Mouse (Mus musculus) forebrain, embryonic 10.5 days (tissue): ENCODE measurements around the gene H2al1h. TPM values are rescaled to one million over a fixed set of nuclear protein-coding genes. Genes with fewer than 3 reads are reported as not detected.
"Not testable (repeated sequence)": the region's sequence is repeated elsewhere in the genome, so short reads cannot be mapped to it uniquely, and the experiment has no call there.

Experiments used
- DNase-seq: peaks from one replicate; pipeline ENCODE4 v3.0.0-alpha.2; 2017; ENCODE audit warnings: low spot score; ENCODE audit errors: extremely low spot score
- H3K27ac ChIP-seq: fragments of 300-500 bp; sonication (generic); 2 replicates; pipeline ENCODE4 v1.5.1; 2016; ENCODE audit warnings: mild to moderate bottlenecking
- H3K27me3 ChIP-seq: fragments of 300-500 bp; sonication (generic); 2 replicates; pipeline ENCODE4 v1.6.1; 2016; ENCODE audit warnings: mild to moderate bottlenecking; ENCODE audit not compliant: poor library complexity, severe bottlenecking
- H3K36me3 ChIP-seq: fragments of 300-500 bp; sonication (generic); replicated peaks from 2 replicates; pipeline ENCODE4 v1.6.1; 2016; ENCODE audit warnings: mild to moderate bottlenecking, moderate library complexity
- H3K4me1 ChIP-seq: fragments of 300-500 bp; sonication (generic); 2 replicates; pipeline ENCODE4 v1.6.1; 2016
- H3K4me3 ChIP-seq: fragments of 300-500 bp; sonication (generic); 2 replicates; pipeline ENCODE4 v1.5.1; 2016; ENCODE audit warnings: mild to moderate bottlenecking, moderate library complexity
- H3K9me3 ChIP-seq: fragments of 300-500 bp; sonication (generic); 2 replicates; pipeline ENCODE4 v1.6.1; 2016; ENCODE audit warnings: mild to moderate bottlenecking, moderate library complexity
- WGBS: fragments of 180-500 bp; shearing (Covaris S2); methylation state at CpG from one replicate; pipeline ENCODE4 v1.1.7; 2016; 5-methylcytosine and 5-hydroxymethylcytosine counted together
- polyA plus RNA-seq: library from polyadenylated mRNA; unstranded; fragments of >200 nt; fragmentation: Nextera tagmentation; extraction: Ambion mirVana; gene quantifications from 2 replicates; pipeline ENCODE4 v1.2.1, GENCODE M21; 2016

The H2al1h gene
- polyA plus RNA-seq, result not detected in 2 replicates

DNA sequence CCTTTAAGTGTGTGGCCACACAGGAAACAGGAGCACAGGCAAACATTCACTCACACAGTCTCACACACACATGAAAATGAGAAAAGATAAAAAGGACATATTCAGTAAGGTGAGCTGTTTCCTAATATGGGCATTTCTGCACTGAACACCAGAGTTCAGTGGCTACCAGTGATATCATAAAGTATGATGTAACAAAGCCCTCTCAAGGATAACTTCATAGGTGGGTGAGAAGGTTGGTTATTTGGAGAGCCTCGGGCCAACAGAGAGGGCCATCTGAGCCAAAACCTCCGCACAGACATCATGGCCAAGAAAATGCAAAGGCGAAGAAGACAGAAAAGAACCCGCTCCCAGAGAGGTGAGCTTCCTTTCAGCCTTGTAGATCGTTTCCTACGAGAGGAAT, at the start of gene H2al1h:
Gene H2al1h (plus strand): TSS at position 301 of the 400 bp plus-strand sequence.
- H3K9me3 ChIP-seq, H3K27ac ChIP-seq, H3K27me3 ChIP-seq, DNase-seq, H3K36me3 ChIP-seq, H3K4me3 ChIP-seq, H3K4me1 ChIP-seq: not testable (repeated sequence)
- no CpG with 5 or more reads among the region's 6 CpGs for WGBS

DNA sequence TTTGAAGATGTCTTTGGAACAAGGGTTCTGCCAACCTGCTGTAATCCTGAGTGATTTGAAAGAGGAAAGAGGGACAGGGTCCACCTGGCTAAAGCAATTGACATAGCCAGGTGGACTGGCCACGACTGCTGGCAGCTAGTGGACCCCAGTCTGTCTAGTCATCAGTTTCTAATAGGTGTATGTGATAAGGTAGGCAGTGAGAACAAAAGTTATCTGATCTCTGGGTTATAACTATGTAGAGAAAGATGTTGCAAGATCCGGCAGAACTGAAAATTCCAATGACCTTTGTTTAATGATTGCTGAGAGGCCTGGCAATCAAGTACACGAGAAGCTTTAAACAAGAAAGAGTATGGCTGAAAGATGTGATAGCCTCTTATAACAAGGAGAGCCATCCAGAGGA, 48.1 kb upstream of the H2al1h start:
- Histone ChIP-seq H3K4me1 (no peaks in the 10 kb centered on the region), H3K9me3 (no peaks in the 10 kb centered on the region), H3K27me3 (peaks cover 76% of the 10 kb centered on the region), H3K27ac (no peak overlapping the region), H3K36me3 (no peaks in the 10 kb centered on the region), H3K4me3 (no peak overlapping the region)
- WGBS, result 83% methylated on average over 3 of the region's 3 CpGs
- DNase-seq, result no peak

DNA sequence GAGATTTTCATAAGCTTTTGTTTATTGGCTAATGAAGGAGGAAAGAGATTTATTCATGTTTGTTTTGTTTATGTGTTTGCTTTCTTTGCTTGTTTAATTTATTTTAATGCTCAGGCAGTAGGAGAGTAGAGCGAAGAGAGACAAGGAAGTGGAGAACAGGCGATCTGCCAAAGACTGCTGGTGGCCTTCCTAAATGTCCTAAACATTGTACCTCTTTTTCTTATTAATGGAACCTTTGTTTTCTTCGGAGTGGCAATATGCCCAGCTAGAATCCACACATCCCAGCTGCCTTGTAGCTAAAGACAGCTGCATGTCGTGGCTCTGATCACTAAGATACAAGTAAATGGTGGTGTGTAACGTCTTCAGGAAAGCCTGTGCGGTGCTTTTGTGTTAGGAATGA, 44.2 kb upstream of the H2al1h start:
- no peak overlapping the region for H3K27ac ChIP-seq
- H3K27me3 ChIP-seq, result peaks cover 71% of the 10 kb centered on the region
- no peaks in the 10 kb centered on the region for H3K4me1 ChIP-seq
- H3K36me3 ChIP-seq, result no peaks in the 10 kb centered on the region
- H3K4me3 ChIP-seq, result no peak overlapping the region
- 82% methylated on average over 6 of the region's 6 CpGs for WGBS
- DNase-seq, result no peak
- H3K9me3 ChIP-seq, result no peaks in the 10 kb centered on the region

DNA sequence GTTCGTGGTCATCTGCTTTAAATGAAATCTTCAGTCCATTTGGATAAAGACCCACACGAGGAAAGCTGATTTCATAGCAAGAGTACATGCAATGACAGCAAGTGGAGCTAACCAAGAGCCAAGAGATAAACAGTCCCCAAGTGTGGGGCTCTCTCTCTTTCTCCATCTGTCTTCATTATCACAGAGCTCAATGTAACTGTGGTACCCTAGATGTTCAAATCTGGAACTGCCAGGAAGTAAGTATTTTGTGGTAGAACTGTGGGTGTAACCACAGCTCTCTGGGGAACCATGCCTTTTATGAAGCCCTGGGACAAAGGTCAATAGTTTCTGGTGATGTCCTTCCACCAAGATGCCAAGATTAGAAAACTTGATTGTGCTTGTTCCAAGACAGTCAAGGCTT, 40.6 kb upstream of the H2al1h start:
- 80% methylated on average over 2 of the region's 2 CpGs for WGBS
- no peak overlapping the region for H3K4me3 ChIP-seq
- peaks cover 3% of the 10 kb centered on the region; the same call in 1 of the 2 replicates for H3K9me3 ChIP-seq
- H3K27me3 ChIP-seq, result peaks cover 54% of the 10 kb centered on the region
- H3K27ac ChIP-seq, result no peak overlapping the region
- H3K36me3 ChIP-seq, result no peaks in the 10 kb centered on the region
- no peaks in the 10 kb centered on the region for H3K4me1 ChIP-seq
- no peak for DNase-seq

DNA sequence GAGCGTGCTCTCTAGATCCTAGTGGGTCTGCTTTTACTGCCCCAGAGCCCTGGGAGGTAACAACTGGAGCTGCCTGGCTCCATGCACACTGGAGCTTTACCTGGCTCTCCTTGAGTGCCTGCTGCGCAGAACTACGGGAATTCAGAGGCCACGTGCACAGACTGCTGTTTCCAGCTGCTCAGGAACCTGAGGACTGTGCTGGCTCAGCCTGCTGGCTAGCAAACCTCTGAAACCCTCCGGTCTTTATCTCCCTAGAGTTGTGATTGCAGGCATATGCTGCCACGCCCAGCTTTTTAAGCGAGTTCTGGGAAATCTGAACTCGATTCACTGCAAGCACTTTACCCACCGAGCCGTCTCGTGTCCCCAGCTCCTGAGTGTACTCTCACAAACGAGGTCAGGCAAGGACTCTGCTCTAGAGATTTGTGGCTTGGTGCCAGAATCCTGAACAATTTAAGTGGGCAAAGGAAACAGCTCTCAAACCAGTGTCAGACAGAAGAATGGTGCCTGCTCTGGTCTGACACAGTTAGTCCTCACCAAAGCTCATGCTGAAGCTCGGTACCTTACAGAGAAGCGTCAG, 32.9 kb upstream of the H2al1h start:
- DNase-seq, result no peak
- H3K9me3 ChIP-seq, result peaks cover 3% of the 10 kb centered on the region; the same call in 1 of the 2 replicates
- peaks cover 70% of the 10 kb centered on the region for H3K27me3 ChIP-seq
- 89% methylated on average over 14 of the region's 14 CpGs for WGBS
- H3K27ac ChIP-seq, result no peak overlapping the region
- H3K4me1 ChIP-seq, result no peaks in the 10 kb centered on the region
- no peaks in the 10 kb centered on the region for H3K36me3 ChIP-seq
- no peak overlapping the region for H3K4me3 ChIP-seq

DNA sequence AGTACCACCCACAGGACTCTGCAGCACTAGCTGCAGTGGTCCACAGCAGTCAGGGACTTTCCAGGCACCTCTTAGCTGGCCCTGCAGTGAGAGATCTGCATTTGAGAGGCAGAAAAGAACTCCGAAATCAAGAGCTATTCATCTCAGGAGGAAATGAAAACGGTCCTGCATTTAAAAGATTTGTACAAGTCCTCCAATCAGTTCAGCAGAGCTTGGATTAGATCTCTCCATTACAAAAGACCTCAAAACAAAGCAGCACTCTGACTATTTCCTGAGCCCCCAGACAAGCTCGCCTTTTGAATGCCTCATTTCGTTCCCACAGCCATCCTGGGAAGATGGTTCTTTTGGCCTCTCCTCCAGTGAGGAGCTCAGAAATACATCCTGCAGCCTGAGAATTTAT, 32.0 kb upstream of the H2al1h start:
- DNase-seq, result no peak
- peaks cover 76% of the 10 kb centered on the region for H3K27me3 ChIP-seq
- H3K4me1 ChIP-seq, result no peaks in the 10 kb centered on the region
- no peaks in the 10 kb centered on the region for H3K36me3 ChIP-seq
- no peak overlapping the region for H3K4me3 ChIP-seq
- H3K27ac ChIP-seq, result no peak overlapping the region
- H3K9me3 ChIP-seq, result no peaks in the 10 kb centered on the region
- WGBS, result 44% methylated on average over 4 of the region's 4 CpGs

DNA sequence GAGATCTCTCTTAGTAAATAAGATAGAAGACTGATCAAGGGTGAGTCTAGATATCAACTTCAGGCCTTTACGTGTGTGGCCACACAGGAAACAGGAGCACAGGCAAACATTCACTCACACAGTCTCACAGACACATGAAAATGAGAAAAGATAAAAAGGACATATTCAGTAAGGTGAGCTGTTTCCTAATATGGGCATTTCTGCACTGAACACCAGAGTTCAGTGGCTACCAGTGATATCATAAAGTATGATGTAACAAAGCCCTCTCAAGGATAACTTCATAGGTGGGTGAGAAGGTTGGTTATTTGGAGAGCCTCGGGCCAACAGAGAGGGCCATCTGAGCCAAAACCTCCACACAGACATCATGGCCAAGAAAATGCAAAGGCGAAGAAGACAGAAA, 22.3 kb upstream of the H2al1h start, which contains the start of gene H2al1a:
Gene H2al1a (plus strand): TSS at position 301 of the 400 bp plus-strand sequence.
- not testable (repeated sequence) for H3K4me3 ChIP-seq, H3K27ac ChIP-seq, H3K4me1 ChIP-seq, DNase-seq, H3K36me3 ChIP-seq, H3K9me3 ChIP-seq
- WGBS, result no CpG with 5 or more reads among the region's 3 CpGs
- peaks cover 32% of the 10 kb centered on the region for H3K27me3 ChIP-seq

DNA sequence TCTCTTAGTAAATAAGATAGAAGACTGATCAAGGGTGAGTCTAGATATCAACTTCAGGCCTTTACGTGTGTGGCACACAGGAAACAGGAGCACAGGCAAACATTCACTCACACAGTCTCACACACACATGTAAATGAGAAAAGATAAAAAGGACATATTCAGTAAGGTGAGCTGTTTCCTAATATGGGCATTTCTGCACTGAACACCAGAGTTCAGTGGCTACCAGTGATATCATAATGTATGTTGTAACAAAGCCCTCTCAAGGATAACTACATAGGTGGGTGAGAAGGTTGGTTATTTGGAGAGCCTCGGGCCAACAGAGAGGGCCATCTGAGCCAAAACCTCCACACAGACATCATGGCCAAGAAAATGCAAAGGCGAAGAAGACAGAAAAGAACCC, 19.2 kb upstream of the H2al1h start, which contains the start of gene H2al1b:
Gene H2al1b (plus strand): TSS at position 301 of the 400 bp plus-strand sequence.
- H3K4me3 ChIP-seq, H3K36me3 ChIP-seq, H3K27ac ChIP-seq, H3K9me3 ChIP-seq, H3K4me1 ChIP-seq, H3K27me3 ChIP-seq, DNase-seq: not testable (repeated sequence)
- 93% methylated on average over 1 of the region's 3 CpGs for WGBS

DNA sequence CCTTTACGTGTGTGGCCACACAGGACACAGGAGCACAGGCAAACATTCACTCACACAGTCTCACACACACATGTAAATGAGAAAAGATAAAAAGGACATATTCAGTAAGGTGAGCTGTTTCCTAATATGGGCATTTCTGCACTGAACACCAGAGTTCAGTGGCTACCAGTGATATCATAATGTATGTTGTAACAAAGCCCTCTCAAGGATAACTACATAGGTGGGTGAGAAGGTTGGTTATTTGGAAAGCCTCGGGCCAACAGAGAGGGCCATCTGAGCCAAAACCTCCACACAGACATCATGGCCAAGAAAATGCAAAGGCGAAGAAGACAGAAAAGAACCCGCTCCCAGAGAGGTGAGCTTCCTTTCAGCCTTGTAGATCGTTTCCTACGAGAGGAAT, 15.9 kb upstream of the H2al1h start, which contains the start of gene H2al1c:
Gene H2al1c (plus strand): TSS at position 301 of the 400 bp plus-strand sequence.
- H3K4me3 ChIP-seq, H3K27me3 ChIP-seq, H3K27ac ChIP-seq, DNase-seq, H3K4me1 ChIP-seq, H3K9me3 ChIP-seq, H3K36me3 ChIP-seq: not testable (repeated sequence)
- WGBS, result 88% methylated on average over 1 of the region's 6 CpGs

DNA sequence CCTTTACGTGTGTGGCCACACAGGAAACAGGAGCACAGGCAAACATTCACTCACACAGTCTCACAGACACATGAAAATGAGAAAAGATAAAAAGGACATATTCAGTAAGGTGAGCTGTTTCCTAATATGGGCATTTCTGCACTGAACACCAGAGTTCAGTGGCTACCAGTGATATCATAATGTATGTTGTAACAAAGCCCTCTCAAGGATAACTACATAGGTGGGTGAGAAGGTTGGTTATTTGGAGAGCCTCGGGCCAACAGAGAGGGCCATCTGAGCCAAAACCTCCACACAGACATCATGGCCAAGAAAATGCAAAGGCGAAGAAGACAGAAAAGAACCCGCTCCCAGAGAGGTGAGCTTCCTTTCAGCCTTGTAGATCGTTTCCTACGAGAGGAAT, 12.8 kb upstream of the H2al1h start, which contains the start of gene H2al1d:
Gene H2al1d (plus strand): TSS at position 301 of the 400 bp plus-strand sequence.
- H3K9me3 ChIP-seq, DNase-seq, H3K4me1 ChIP-seq, H3K27me3 ChIP-seq, H3K36me3 ChIP-seq, H3K4me3 ChIP-seq, H3K27ac ChIP-seq: not testable (repeated sequence)
- WGBS, result no CpG with 5 or more reads among the region's 6 CpGs

DNA sequence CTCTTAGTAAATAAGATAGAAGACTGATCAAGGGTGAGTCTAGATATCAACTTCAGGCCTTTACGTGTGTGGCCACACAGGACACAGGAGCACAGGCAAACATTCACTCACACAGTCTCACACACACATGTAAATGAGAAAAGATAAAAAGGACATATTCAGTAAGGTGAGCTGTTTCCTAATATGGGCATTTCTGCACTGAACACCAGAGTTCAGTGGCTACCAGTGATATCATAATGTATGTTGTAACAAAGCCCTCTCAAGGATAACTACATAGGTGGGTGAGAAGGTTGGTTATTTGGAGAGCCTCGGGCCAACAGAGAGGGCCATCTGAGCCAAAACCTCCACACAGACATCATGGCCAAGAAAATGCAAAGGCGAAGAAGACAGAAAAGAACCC, 9.7 kb upstream of the H2al1h start, which contains the start of gene H2al1e:
Gene H2al1e (plus strand): TSS at position 301 of the 400 bp plus-strand sequence.
- no CpG with 5 or more reads among the region's 3 CpGs for WGBS
- not testable (repeated sequence) for H3K4me3 ChIP-seq, DNase-seq, H3K27me3 ChIP-seq, H3K27ac ChIP-seq, H3K36me3 ChIP-seq, H3K9me3 ChIP-seq, H3K4me1 ChIP-seq

DNA sequence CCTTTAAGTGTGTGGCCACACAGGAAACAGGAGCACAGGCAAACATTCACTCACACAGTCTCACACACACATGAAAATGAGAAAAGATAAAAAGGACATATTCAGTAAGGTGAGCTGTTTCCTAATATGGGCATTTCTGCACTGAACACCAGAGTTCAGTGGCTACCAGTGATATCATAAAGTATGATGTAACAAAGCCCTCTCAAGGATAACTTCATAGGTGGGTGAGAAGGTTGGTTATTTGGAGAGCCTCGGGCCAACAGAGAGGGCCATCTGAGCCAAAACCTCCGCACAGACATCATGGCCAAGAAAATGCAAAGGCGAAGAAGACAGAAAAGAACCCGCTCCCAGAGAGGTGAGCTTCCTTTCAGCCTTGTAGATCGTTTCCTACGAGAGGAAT, 6.4 kb upstream of the H2al1h start, which contains the start of gene H2al1f:
Gene H2al1f (plus strand): TSS at position 301 of the 400 bp plus-strand sequence.
- H3K36me3 ChIP-seq, H3K27ac ChIP-seq, H3K27me3 ChIP-seq, H3K4me3 ChIP-seq, DNase-seq, H3K4me1 ChIP-seq, H3K9me3 ChIP-seq: not testable (repeated sequence)
- no CpG with 5 or more reads among the region's 6 CpGs for WGBS

DNA sequence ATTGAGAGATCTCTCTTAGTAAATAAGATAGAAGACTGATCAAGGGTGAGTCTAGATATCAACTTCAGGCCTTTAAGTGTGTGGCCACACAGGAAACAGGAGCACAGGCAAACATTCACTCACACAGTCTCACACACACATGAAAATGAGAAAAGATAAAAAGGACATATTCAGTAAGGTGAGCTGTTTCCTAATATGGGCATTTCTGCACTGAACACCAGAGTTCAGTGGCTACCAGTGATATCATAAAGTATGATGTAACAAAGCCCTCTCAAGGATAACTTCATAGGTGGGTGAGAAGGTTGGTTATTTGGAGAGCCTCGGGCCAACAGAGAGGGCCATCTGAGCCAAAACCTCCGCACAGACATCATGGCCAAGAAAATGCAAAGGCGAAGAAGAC, 3.3 kb upstream of the H2al1h start, which contains the start of gene H2al1g:
Gene H2al1g (plus strand): TSS at position 301 of the 400 bp plus-strand sequence.
- not testable (repeated sequence) for DNase-seq, H3K27me3 ChIP-seq, H3K9me3 ChIP-seq, H3K4me3 ChIP-seq, H3K4me1 ChIP-seq, H3K27ac ChIP-seq, H3K36me3 ChIP-seq
- WGBS, result no CpG with 5 or more reads among the region's 3 CpGs
